Mouse (Mus musculus) hindbrain, embryonic 15.5 days (tissue): ENCODE results near the gene Ispd. TPM values are rescaled to one million over a fixed set of nuclear protein-coding genes. Genes with fewer than 3 reads are reported as not detected.
A peak's percentile ranks its signal among the peaks of the same experiment; 100 is the strongest.

Experiments used
- ATAC-seq: fragments of 200-750 bp; cut with Nextera tagmentation; 2 replicates; pipeline ENCODE4 v1.8.0; 2017; ENCODE audit warnings: low read depth, moderate number of reproducible peaks, moderate TSS enrichment; ENCODE audit not compliant: low FRiP score
- H3K27ac ChIP-seq: fragments of 300-500 bp; sonication (generic); replicated peaks from 2 replicates; pipeline ENCODE4 v1.5.1; 2015; ENCODE audit warnings: mild to moderate bottlenecking, inconsistent platforms
- H3K27me3 ChIP-seq: fragments of 300-500 bp; sonication (generic); 2 replicates; pipeline ENCODE4 v1.6.1; 2015; ENCODE audit warnings: control low read depth, inconsistent platforms
- H3K36me3 ChIP-seq: fragments of 300-500 bp; sonication (generic); 2 replicates; pipeline ENCODE4 v1.6.1; 2015; ENCODE audit warnings: control low read depth, inconsistent platforms
- H3K4me1 ChIP-seq: fragments of 300-500 bp; sonication (generic); replicated peaks from 2 replicates; pipeline ENCODE4 v1.6.1; 2015; ENCODE audit warnings: control low read depth, inconsistent platforms
- H3K4me2 ChIP-seq: fragments of 300-500 bp; sonication (generic); 2 replicates; pipeline ENCODE4 v1.6.1; 2015; ENCODE audit warnings: moderate library complexity, mild to moderate bottlenecking, inconsistent platforms
- H3K4me3 ChIP-seq: fragments of 300-500 bp; sonication (generic); 2 replicates; pipeline ENCODE4 v1.5.1; 2015; ENCODE audit warnings: mild to moderate bottlenecking, inconsistent platforms
- H3K9ac ChIP-seq: fragments of 300-500 bp; sonication (generic); 2 replicates; pipeline ENCODE4 v1.6.1; 2015; ENCODE audit warnings: inconsistent platforms
- H3K9me3 ChIP-seq: fragments of 300-500 bp; sonication (generic); 2 replicates; pipeline ENCODE4 v1.6.1; 2016; ENCODE audit warnings: control low read depth, inconsistent platforms
- WGBS: fragments of 180-500 bp; shearing (Covaris S2); methylation state at CpG from one replicate; pipeline ENCODE4 v1.1.7; 2015; 5-methylcytosine and 5-hydroxymethylcytosine counted together
- polyA plus RNA-seq: library from polyadenylated mRNA; unstranded; fragments of >200 nt; fragmentation: Nextera tagmentation; extraction: Ambion mirVana; gene quantifications from 2 replicates; pipeline ENCODE4 v1.2.1, GENCODE M21; 2015

The Ispd gene
- polyA plus RNA-seq, 1 experiment from 2014 or later = 13.9 TPM

DNA sequence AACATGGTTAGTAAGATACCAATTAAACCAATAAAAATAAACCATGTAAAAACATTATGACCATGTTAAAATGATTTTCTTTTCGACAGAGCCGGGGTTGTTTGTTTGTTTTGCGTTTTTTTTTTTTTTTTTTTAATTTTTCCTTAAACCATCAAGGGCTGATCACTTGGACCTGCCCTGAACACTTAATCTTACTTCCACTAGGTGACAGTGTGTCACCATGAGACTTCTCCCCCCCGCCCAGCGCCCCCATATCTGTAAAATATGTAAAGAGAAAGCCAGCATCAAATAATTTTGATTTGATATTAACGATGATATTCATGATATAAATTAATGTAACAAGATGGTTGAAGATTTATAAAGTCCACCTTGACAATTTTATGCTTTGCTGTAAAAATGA lies 300.5 kb downstream of the Ispd start:
- no peak overlapping the region for H3K4me3 ChIP-seq
- no peak overlapping the region for H3K9ac ChIP-seq
- H3K4me2 ChIP-seq = no peak overlapping the region
- WGBS = 87% methylated on average over 6 of the region's 6 CpGs
- no peaks in the 10 kb centered on the region for H3K36me3 ChIP-seq
- H3K9me3 ChIP-seq = no peaks in the 10 kb centered on the region
- H3K27me3 ChIP-seq = no peaks in the 10 kb centered on the region
- no peak overlapping the region for H3K27ac ChIP-seq
- no peaks in the 10 kb centered on the region for H3K4me1 ChIP-seq
- ATAC-seq = no peak

- WGBS = 70% methylated on average over 2 of the region's 2 CpGs
- Histone ChIP-seq H3K9ac (no peak overlapping the region), H3K4me1 (no peaks in the 10 kb centered on the region), H3K27me3 (no peaks in the 10 kb centered on the region), H3K4me2 (no peak overlapping the region), H3K9me3 (no peaks in the 10 kb centered on the region), H3K36me3 (no peaks in the 10 kb centered on the region), H3K4me3 (no peak overlapping the region), H3K27ac (no peak overlapping the region)
- peak; percentile 56; the same call in 1 of the 2 replicates for ATAC-seq
These were observed 312.8 kb downstream of the Ispd start for GRCm38 (mm10) chr12:36694072-36694471.

- H3K9me3 ChIP-seq = no peaks in the 10 kb centered on the region
- no peak overlapping the region for H3K27ac ChIP-seq
- H3K4me1 ChIP-seq = no peaks in the 10 kb centered on the region
- no peak overlapping the region for H3K4me2 ChIP-seq
- no peak overlapping the region for H3K4me3 ChIP-seq
- WGBS = 43% methylated on average over 1 of the region's 1 CpGs
- H3K9ac ChIP-seq = no peak overlapping the region
- no peaks in the 10 kb centered on the region for H3K27me3 ChIP-seq
- no peaks in the 10 kb centered on the region for H3K36me3 ChIP-seq
- no peak for ATAC-seq
These were observed 323.1 kb downstream of the Ispd start for GRCm38 (mm10) chr12:36704380-36704779.

DNA sequence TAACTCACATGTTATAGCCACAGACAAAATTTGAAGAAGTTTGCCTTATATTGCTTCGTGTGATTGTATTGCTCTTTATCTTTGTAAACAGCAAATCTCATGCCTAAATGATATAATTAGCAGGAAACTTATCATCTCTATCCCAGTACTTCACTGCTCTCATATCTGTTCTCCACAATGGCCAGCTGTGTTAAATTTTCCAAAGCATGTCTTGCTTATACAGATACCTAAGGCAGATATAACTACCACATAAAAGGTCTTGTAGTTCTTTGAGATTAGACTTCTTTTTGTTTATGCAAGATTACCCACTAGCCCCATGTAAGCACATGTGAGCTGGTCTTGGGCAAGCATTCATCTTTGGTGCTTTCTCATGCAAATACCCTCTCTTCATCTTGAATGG lies 327.6 kb downstream of the Ispd start:
- Histone ChIP-seq H3K27me3 (no peaks in the 10 kb centered on the region), H3K36me3 (no peaks in the 10 kb centered on the region), H3K4me2 (no peak overlapping the region), H3K4me1 (no peaks in the 10 kb centered on the region), H3K9ac (no peak overlapping the region), H3K27ac (no peak overlapping the region), H3K9me3 (no peaks in the 10 kb centered on the region), H3K4me3 (no peak overlapping the region)
- 69% methylated on average over 1 of the region's 1 CpGs for WGBS
- ATAC-seq = no peak

DNA sequence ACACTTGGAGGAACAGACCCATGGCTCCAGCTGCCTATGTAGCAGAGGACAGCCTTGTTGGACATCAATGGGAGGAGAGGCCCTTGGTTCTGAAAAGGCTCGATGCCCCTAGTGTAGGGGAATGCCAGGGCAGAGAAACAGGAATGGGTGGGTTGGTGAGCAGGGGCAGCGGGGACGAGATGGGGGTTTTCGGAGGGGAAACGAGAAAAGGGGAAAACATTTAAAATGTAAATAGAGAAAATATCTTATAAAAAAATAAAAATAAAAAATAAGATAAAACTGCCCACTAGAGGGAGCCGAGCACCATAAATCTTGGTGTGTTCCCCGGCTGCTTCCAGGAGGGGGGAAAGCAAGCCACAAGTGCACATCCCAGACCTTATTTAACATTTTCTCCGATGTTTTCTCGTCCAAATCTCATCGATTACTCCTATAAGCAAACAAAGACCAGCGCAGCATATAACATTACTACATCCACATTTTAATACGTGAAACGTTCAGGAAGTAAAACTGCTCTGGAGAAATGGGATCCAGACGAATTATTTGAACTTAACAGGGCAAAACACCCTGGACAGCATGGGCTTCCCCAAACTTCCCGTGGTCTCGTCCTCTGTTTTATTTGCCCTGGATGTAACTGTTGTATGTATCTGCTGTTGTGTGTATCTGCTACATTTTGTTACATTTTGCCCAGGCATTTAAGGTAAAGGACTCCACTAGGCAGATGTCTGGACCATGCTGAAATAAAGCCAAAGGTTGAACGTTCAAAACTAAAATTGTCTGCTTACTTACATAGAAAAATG lies 332.8 kb downstream of the Ispd start:
- Histone ChIP-seq H3K9ac (no peak overlapping the region), H3K4me1 (no peaks in the 10 kb centered on the region), H3K9me3 (no peaks in the 10 kb centered on the region), H3K27ac (no peak overlapping the region), H3K36me3 (no peaks in the 10 kb centered on the region), H3K4me3 (peak overlapping the region; percentile 24; the same call in 1 of the 2 replicates), H3K27me3 (0 out of 2 replicates have a peak, but pooled peaks cover 2% of the 10 kb centered on the region), H3K4me2 (peak overlapping the region; percentile 46)
- ATAC-seq = peak; percentile 78
- WGBS = 27% methylated on average over 17 of the region's 17 CpGs

DNA sequence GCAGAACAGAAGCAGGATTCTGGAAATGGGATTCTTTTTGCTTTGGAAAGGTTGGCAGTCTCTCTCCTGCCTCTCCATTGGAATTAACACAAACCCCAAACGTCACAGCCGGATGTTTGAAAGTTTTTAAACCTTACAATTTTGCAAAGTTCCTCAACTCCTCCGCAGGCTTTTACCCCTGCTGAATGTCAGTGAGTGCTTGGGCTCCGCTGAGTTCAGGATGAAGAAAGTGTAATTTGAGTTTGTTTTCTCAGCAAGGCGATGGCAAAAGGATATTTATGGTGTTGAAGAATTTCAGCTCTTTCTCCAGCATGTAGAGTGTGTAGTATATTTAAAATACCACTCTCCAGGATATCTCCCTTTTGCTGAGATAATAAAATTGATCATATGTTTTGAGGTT lies 336.3 kb downstream of the Ispd start:
- no peak overlapping the region for H3K4me3 ChIP-seq
- no peaks in the 10 kb centered on the region for H3K36me3 ChIP-seq
- no peak overlapping the region for H3K27ac ChIP-seq
- 0 out of 2 replicates have a peak, but pooled peaks cover 2% of the 10 kb centered on the region for H3K27me3 ChIP-seq
- H3K4me1 ChIP-seq = no peaks in the 10 kb centered on the region
- H3K9ac ChIP-seq = no peak overlapping the region
- WGBS = 68% methylated on average over 5 of the region's 5 CpGs
- no peak for ATAC-seq
- no peaks in the 10 kb centered on the region for H3K9me3 ChIP-seq
- H3K4me2 ChIP-seq = no peak overlapping the region

DNA sequence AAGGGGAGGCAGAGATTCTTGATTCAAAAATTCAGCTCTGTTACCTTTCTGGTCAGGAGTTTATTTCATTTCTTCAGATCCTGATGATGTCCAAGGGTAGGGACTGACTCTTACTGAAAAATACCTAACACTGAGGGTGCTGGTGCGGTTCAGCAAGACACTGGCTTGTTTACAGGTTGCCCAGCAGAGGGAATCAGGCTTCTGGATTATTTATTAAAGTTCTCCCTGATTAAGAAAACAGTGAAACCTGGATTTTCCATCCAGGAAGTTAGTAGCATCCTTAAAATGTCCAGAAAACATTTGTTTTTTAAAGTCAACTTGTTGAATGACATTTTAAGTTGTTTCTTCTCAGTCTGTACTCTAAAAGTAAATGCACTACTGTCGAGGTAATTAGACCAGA lies 337.2 kb downstream of the Ispd start:
- Histone ChIP-seq H3K36me3 (no peaks in the 10 kb centered on the region), H3K4me2 (no peak overlapping the region), H3K9me3 (no peaks in the 10 kb centered on the region), H3K4me1 (no peaks in the 10 kb centered on the region), H3K4me3 (no peak overlapping the region), H3K9ac (no peak overlapping the region), H3K27ac (no peak overlapping the region), H3K27me3 (0 out of 2 replicates have a peak, but pooled peaks cover 2% of the 10 kb centered on the region)
- 67% methylated on average over 2 of the region's 2 CpGs for WGBS
- ATAC-seq = no peak

GRCm38 (mm10) chr12:36719074-36719473 lies 337.8 kb downstream of the Ispd start:
- Histone ChIP-seq H3K4me2 (no peak overlapping the region), H3K4me1 (no peaks in the 10 kb centered on the region), H3K36me3 (no peaks in the 10 kb centered on the region), H3K9me3 (no peaks in the 10 kb centered on the region), H3K27ac (no peak overlapping the region), H3K4me3 (no peak overlapping the region), H3K9ac (no peak overlapping the region), H3K27me3 (0 out of 2 replicates have a peak, but pooled peaks cover 2% of the 10 kb centered on the region)
- 71% methylated on average over 3 of the region's 3 CpGs for WGBS
- no peak for ATAC-seq

DNA sequence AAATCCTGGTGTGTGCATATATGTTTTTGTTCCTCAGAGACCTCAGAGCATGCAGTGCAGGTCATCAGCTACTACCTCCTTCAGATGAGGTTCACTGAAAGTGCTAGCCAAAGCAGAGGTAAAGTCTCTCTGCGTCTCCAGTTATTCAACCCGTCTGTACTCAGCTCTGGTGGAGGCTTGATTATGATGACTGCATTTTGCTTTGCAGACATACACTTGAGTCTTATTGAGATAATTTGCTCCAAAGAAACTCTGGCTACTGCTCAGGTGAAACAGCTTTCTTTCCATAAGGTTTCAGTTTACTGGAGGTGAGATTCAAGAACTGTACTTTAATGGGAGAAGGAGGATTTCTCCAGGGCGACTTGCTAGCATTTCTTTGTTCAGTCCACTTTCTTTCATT lies 339.5 kb downstream of the Ispd start:
- Histone ChIP-seq H3K36me3 (no peaks in the 10 kb centered on the region), H3K4me1 (no peaks in the 10 kb centered on the region), H3K27ac (no peak overlapping the region), H3K4me3 (no peak overlapping the region), H3K27me3 (0 out of 2 replicates have a peak, but pooled peaks cover 2% of the 10 kb centered on the region), H3K9me3 (no peaks in the 10 kb centered on the region), H3K4me2 (no peak overlapping the region), H3K9ac (no peak overlapping the region)
- ATAC-seq = no peak
- WGBS = 73% methylated on average over 3 of the region's 3 CpGs

DNA sequence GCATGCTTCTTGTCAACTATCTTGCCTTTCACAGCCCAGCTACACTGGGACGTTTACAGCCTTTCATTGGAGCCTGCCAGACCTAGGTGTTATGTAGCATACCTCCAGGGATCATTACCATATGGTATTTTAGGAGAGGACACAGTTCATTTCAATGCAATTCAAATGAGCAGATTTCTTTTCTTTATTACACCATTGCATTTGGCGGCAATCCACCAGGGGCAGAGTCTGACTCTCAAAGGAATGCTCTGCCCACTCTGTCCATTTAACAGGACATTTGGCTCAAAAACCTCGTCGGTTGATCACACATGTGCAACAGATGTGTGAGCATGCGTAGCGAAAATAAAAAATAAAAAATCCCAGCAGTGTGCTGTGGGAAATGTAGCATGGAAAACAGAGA lies 340.0 kb downstream of the Ispd start:
- no peak for ATAC-seq

DNA sequence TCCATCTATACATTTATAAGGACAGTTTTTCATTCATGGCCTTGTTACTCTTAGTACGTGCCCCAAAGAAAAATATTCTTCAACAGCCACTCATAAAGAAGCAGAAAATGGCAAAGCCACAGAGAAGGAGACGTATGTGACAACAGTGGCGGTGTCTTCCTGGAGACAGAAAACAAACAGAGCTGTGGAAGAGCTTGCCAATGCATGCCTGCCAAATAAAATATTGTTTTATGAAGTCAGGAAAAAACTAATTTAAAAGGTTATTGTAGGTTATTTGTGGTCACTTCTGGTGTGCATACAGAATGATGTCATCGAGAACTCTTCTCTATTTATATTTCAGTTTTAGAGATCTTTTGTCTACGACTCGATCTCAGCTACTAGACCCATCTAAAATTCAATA lies 341.5 kb downstream of the Ispd start:
- no peaks in the 10 kb centered on the region for H3K36me3 ChIP-seq
- H3K4me3 ChIP-seq = no peak overlapping the region
- no peak overlapping the region for H3K27ac ChIP-seq
- H3K4me2 ChIP-seq = no peak overlapping the region
- H3K9me3 ChIP-seq = no peaks in the 10 kb centered on the region
- 76% methylated on average over 6 of the region's 6 CpGs for WGBS
- no peaks in the 10 kb centered on the region for H3K4me1 ChIP-seq
- no peaks in the 10 kb centered on the region for H3K27me3 ChIP-seq
- ATAC-seq = no peak
- no peak overlapping the region for H3K9ac ChIP-seq

More for the DNA sequence above, 340.0 kb downstream of the Ispd start:
- no peak overlapping the region for H3K4me3 ChIP-seq
- no peak overlapping the region for H3K4me2 ChIP-seq
- no peak overlapping the region for H3K9ac ChIP-seq
- no peaks in the 10 kb centered on the region for H3K9me3 ChIP-seq
- H3K4me1 ChIP-seq = no peaks in the 10 kb centered on the region
- 29% methylated on average over 6 of the region's 6 CpGs for WGBS
- H3K36me3 ChIP-seq = no peaks in the 10 kb centered on the region
- 0 out of 2 replicates have a peak, but pooled peaks cover 2% of the 10 kb centered on the region for H3K27me3 ChIP-seq
- H3K27ac ChIP-seq = no peak overlapping the region

DNA sequence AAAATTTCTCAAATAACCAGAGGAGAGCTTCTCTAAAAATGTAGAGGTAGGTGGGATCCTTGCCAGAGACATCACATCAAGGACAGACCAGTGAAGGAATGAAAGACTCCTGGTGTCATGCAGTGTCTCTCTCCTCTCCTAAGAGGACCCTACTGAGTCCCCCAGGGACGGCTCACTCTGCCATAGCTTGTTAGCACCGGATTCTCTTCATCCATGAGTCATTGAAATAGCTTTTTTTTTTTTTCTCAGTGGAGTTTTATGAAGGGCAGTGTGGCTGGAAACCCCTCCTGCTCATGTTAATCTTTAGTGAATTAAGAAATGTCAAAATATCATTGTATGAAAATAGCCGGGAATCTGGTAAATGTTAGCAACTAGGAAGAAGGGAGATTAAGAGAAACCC lies 342.1 kb downstream of the Ispd start:
- no peak for ATAC-seq
- no peak overlapping the region for H3K27ac ChIP-seq
- H3K9me3 ChIP-seq = no peaks in the 10 kb centered on the region
- H3K4me1 ChIP-seq = no peaks in the 10 kb centered on the region
- H3K9ac ChIP-seq = no peak overlapping the region
- 74% methylated on average over 3 of the region's 3 CpGs for WGBS
- no peaks in the 10 kb centered on the region for H3K36me3 ChIP-seq
- H3K27me3 ChIP-seq = no peaks in the 10 kb centered on the region
- H3K4me2 ChIP-seq = no peak overlapping the region
- H3K4me3 ChIP-seq = no peak overlapping the region

GRCm38 (mm10) chr12:36724297-36724696 lies 343.0 kb downstream of the Ispd start:
- WGBS = 74% methylated on average over 4 of the region's 4 CpGs
- Histone ChIP-seq H3K9me3 (no peaks in the 10 kb centered on the region), H3K27me3 (no peaks in the 10 kb centered on the region), H3K27ac (no peak overlapping the region), H3K4me2 (no peak overlapping the region), H3K36me3 (no peaks in the 10 kb centered on the region), H3K4me3 (no peak overlapping the region), H3K9ac (no peak overlapping the region), H3K4me1 (no peaks in the 10 kb centered on the region)
- ATAC-seq = no peak
